Mouse (Mus musculus): ENCODE results near the gene 1700025C18Rik. TPM values are rescaled to one million over a fixed set of nuclear protein-coding genes. Genes with fewer than 3 reads are reported as not detected.

1700025C18Rik gene
- total RNA-seq (2014; rRNA removed) (not detected in 2 replicates), polyA plus RNA-seq (2015; fragmentation: Nextera tagmentation; extraction: Ambion mirVana) (not detected in 2 replicates)

GRCm38 (mm10) chr2:165090650-165091049, at the start of gene 1700025C18Rik:
Gene 1700025C18Rik (minus strand): TSS chr2:165090750.
- TF ChIP-seq CTCF (IDR thresholded peaks at IDR 0.05) = no peak
- Histone ChIP-seq H3K36me3 (ENCODE audit: insufficient read depth, low read length) (no peaks in the 10 kb centered on the region), H3K4me1 (ENCODE audit: insufficient read depth, low read length) (no peaks in the 10 kb centered on the region; the same call in 1 of the 2 replicates), H3K4me3 (ENCODE audit: low read depth, low read length) (no peak within 1 kb of the TSS), H3K4me2 (ENCODE audit: low read depth, low read length, poor library complexity, severe bottlenecking) (no peak within 1 kb of the TSS), H3K27me3 (ENCODE audit: insufficient read depth, low read length) (no peaks in the 10 kb centered on the region), H3K9ac (replicated peaks; ENCODE audit: low read length, poor library complexity, severe bottlenecking) (no peak within 1 kb of the TSS), H3K27ac (ENCODE audit: low read depth, low read length) (no peak within 1 kb of the TSS), H3K9me3 (ENCODE audit: low read length) (no peaks in the 10 kb centered on the region)
- DNase-seq (ENCODE audit: low spot score) = no peak
- WGBS = 87% methylated on average over 2 of the region's 2 CpGs
- no peak for ATAC-seq (ENCODE audit: low FRiP score)

- TF ChIP-seq CTCF (IDR thresholded peaks at IDR 0.05) = no peak
- peak; percentile 65 for DNase-seq (ENCODE audit: low spot score)
- H3K4me1 ChIP-seq (ENCODE audit: insufficient read depth, low read length) = peaks cover 12% of the 10 kb centered on the region
- no peaks in the 10 kb centered on the region for H3K27me3 ChIP-seq (ENCODE audit: insufficient read depth, low read length)
- no peak overlapping the region for H3K4me2 ChIP-seq (ENCODE audit: low read depth, low read length, poor library complexity, severe bottlenecking)
- peak overlapping the region; percentile 13; the same call in 1 of the 2 replicates for H3K9ac ChIP-seq (replicated peaks; ENCODE audit: low read length, poor library complexity, severe bottlenecking)
- no peaks in the 10 kb centered on the region for H3K9me3 ChIP-seq (ENCODE audit: low read length)
- no peak overlapping the region for H3K4me3 ChIP-seq (ENCODE audit: low read depth, low read length)
- peak; percentile 48; the same call in 1 of the 2 replicates for ATAC-seq (ENCODE audit: low FRiP score)
- WGBS = 9% methylated on average over 16 of the region's 16 CpGs
- no peaks in the 10 kb centered on the region for H3K36me3 ChIP-seq (ENCODE audit: insufficient read depth, low read length)
- peak overlapping the region; percentile 43; the same call in 1 of the 2 replicates for H3K27ac ChIP-seq (ENCODE audit: low read depth, low read length)
These were observed 45.5 kb upstream of the 1700025C18Rik start for GRCm38 (mm10) chr2:165136049-165136448.

- TF ChIP-seq CTCF (IDR thresholded peaks at IDR 0.05) = no peak
- H3K4me1 ChIP-seq (ENCODE audit: insufficient read depth, low read length) = peaks cover 13% of the 10 kb centered on the region
- H3K4me2 ChIP-seq (ENCODE audit: low read depth, low read length, poor library complexity, severe bottlenecking) = no peak overlapping the region
- no peak overlapping the region for H3K9ac ChIP-seq (replicated peaks; ENCODE audit: low read length, poor library complexity, severe bottlenecking)
- DNase-seq (ENCODE audit: low spot score) = peak; percentile 55
- ATAC-seq (ENCODE audit: low FRiP score) = no peak; the same call in 1 of the 2 replicates
- WGBS = 7% methylated on average over 15 of the region's 15 CpGs
- no peaks in the 10 kb centered on the region for H3K9me3 ChIP-seq (ENCODE audit: low read length)
- H3K4me3 ChIP-seq (ENCODE audit: low read depth, low read length) = no peak overlapping the region
- no peak overlapping the region; the same call in 1 of the 2 replicates for H3K27ac ChIP-seq (ENCODE audit: low read depth, low read length)
- no peaks in the 10 kb centered on the region for H3K36me3 ChIP-seq (ENCODE audit: insufficient read depth, low read length)
- H3K27me3 ChIP-seq (ENCODE audit: insufficient read depth, low read length) = no peaks in the 10 kb centered on the region
These were observed 43.0 kb upstream of the 1700025C18Rik start for GRCm38 (mm10) chr2:165133566-165133965.

- DNase-seq (ENCODE audit: low spot score) (peak; percentile 57), ATAC-seq (ENCODE audit: low FRiP score) (no peak)
- H3K36me3 ChIP-seq (ENCODE audit: insufficient read depth, low read length) = no peaks in the 10 kb centered on the region
- no peak overlapping the region for H3K27ac ChIP-seq (ENCODE audit: low read depth, low read length)
- no peaks in the 10 kb centered on the region for H3K27me3 ChIP-seq (ENCODE audit: insufficient read depth, low read length)
- no peak for TF ChIP-seq CTCF (IDR thresholded peaks at IDR 0.05)
- peaks cover 12% of the 10 kb centered on the region for H3K4me1 ChIP-seq (ENCODE audit: insufficient read depth, low read length)
- no peak overlapping the region for H3K4me2 ChIP-seq (ENCODE audit: low read depth, low read length, poor library complexity, severe bottlenecking)
- H3K4me3 ChIP-seq (ENCODE audit: low read depth, low read length) = no peak overlapping the region
- WGBS = 14% methylated on average over 12 of the region's 12 CpGs
- no peak overlapping the region for H3K9ac ChIP-seq (replicated peaks; ENCODE audit: low read length, poor library complexity, severe bottlenecking)
- no peaks in the 10 kb centered on the region for H3K9me3 ChIP-seq (ENCODE audit: low read length)
These were observed 40.9 kb upstream of the 1700025C18Rik start for GRCm38 (mm10) chr2:165131428-165131827.

GRCm38 (mm10) chr2:165129189-165129588, 38.6 kb upstream of the 1700025C18Rik start:
- TF ChIP-seq CTCF (IDR thresholded peaks at IDR 0.05) = no peak
- H3K4me2 ChIP-seq (ENCODE audit: low read depth, low read length, poor library complexity, severe bottlenecking) = no peak overlapping the region
- WGBS = 47% methylated on average over 4 of the region's 4 CpGs
- H3K27me3 ChIP-seq (ENCODE audit: insufficient read depth, low read length) = peaks cover 4% of the 10 kb centered on the region; the same call in 1 of the 2 replicates
- no peaks in the 10 kb centered on the region for H3K9me3 ChIP-seq (ENCODE audit: low read length)
- no peaks in the 10 kb centered on the region for H3K36me3 ChIP-seq (ENCODE audit: insufficient read depth, low read length)
- peaks cover 10% of the 10 kb centered on the region for H3K4me1 ChIP-seq (ENCODE audit: insufficient read depth, low read length)
- no peak for ATAC-seq (ENCODE audit: low FRiP score)
- no peak overlapping the region for H3K27ac ChIP-seq (ENCODE audit: low read depth, low read length)
- H3K4me3 ChIP-seq (ENCODE audit: low read depth, low read length) = no peak overlapping the region
- peak; percentile 40 for DNase-seq (ENCODE audit: low spot score)
- no peak overlapping the region for H3K9ac ChIP-seq (replicated peaks; ENCODE audit: low read length, poor library complexity, severe bottlenecking)

GRCm38 (mm10) chr2:165126896-165127562, 36.5 kb upstream of the 1700025C18Rik start:
- Histone ChIP-seq H3K9me3 (ENCODE audit: low read length) (no peaks in the 10 kb centered on the region), H3K4me3 (ENCODE audit: low read depth, low read length) (no peak overlapping the region), H3K4me2 (ENCODE audit: low read depth, low read length, poor library complexity, severe bottlenecking) (no peak overlapping the region), H3K27ac (ENCODE audit: low read depth, low read length) (no peak overlapping the region), H3K36me3 (ENCODE audit: insufficient read depth, low read length) (peaks cover 12% of the 10 kb centered on the region), H3K27me3 (ENCODE audit: insufficient read depth, low read length) (peaks cover 4% of the 10 kb centered on the region; the same call in 1 of the 2 replicates), H3K9ac (replicated peaks; ENCODE audit: low read length, poor library complexity, severe bottlenecking) (no peak overlapping the region), H3K4me1 (ENCODE audit: insufficient read depth, low read length) (peaks cover 6% of the 10 kb centered on the region)
- 22% methylated on average over 10 of the region's 10 CpGs for WGBS
- TF ChIP-seq CTCF (IDR thresholded peaks at IDR 0.05) = no peak
- no peak for ATAC-seq (ENCODE audit: low FRiP score)
- no peak for DNase-seq (ENCODE audit: low spot score)

Data from midbrain, postnatal 0 days (tissue).